Mouse (Mus musculus) liver, adult 2 months (tissue): ENCODE results near the gene Cldn13. TPM values are rescaled to one million over a fixed set of nuclear protein-coding genes. Genes with fewer than 3 reads are reported as not detected.
"Not testable (repeated sequence)": the region's sequence is repeated elsewhere in the genome, so short reads cannot be mapped to it uniquely, and the experiment has no call there.

Experiments used
- DNase-seq: peaks from one replicate; pipeline ENCODE4 v3.0.0-alpha.2; 2011; ENCODE audit warnings: low read depth, low spot score; ENCODE audit errors: extremely low read depth
- H3K27ac ChIP-seq: fragments of 200-500 bp; replicated peaks from 2 replicates; pipeline ENCODE4 v1.5.1; 2012; ENCODE audit warnings: low read depth, mild to moderate bottlenecking, control low read depth, inconsistent platforms, low read length; ENCODE audit not compliant: insufficient read depth
- H3K27me3 ChIP-seq: fragments of 200-500 bp; 2 replicates; pipeline ENCODE4 v1.6.1; 2012; ENCODE audit warnings: mild to moderate bottlenecking, moderate library complexity, low read length, inconsistent platforms; ENCODE audit not compliant: control insufficient read depth, insufficient read depth
- H3K36me3 ChIP-seq: fragments of 200-500 bp; 2 replicates; pipeline ENCODE4 v1.6.1; 2012; ENCODE audit warnings: low read length, inconsistent platforms; ENCODE audit not compliant: control insufficient read depth, insufficient read depth
- H3K4me1 ChIP-seq: fragments of 200-500 bp; 2 replicates; pipeline ENCODE4 v1.6.1; 2011; ENCODE audit warnings: low read length; ENCODE audit not compliant: control insufficient read depth, insufficient read depth
- H3K4me3 ChIP-seq: fragments of 200-500 bp; 2 replicates; pipeline ENCODE4 v1.5.1; 2011; ENCODE audit warnings: low read depth, mild to moderate bottlenecking, control low read depth, low read length, moderate library complexity; ENCODE audit not compliant: insufficient read depth
- H3K79me2 ChIP-seq: fragments of 200-500 bp; 2 replicates; pipeline ENCODE4 v1.6.1; 2012; ENCODE audit warnings: inconsistent platforms, mild to moderate bottlenecking, low read length, moderate library complexity; ENCODE audit not compliant: control insufficient read depth, insufficient read depth
- H3K9ac ChIP-seq: fragments of 200-500 bp; 2 replicates; pipeline ENCODE4 v1.6.1; 2012; ENCODE audit warnings: low read depth, mild to moderate bottlenecking, control low read depth, inconsistent platforms, low read length
- CTCF ChIP-seq: fragments of 200-500 bp; IDR thresholded peaks from 2 replicates; pipeline ENCODE4 v1.5.1; 2011; ENCODE audit warnings: low read depth, low read length, control low read depth
- POLR2A ChIP-seq: fragments of 200-500 bp; IDR thresholded peaks from 2 replicates; pipeline ENCODE4 v1.6.1; 2011; ENCODE audit warnings: low read length, control low read depth; ENCODE audit not compliant: insufficient read depth; ENCODE audit errors: extremely low read depth
- WGBS: fragments of 180-500 bp; shearing (Covaris S2); methylation state at CpG from one replicate; pipeline ENCODE4 v1.1.7; 2018; 5-methylcytosine and 5-hydroxymethylcytosine counted together
- polyA plus RNA-seq: library from polyadenylated mRNA; depleted of rRNA; stranded (reverse); fragments of >200 nt; gene quantifications from 2 replicates; pipeline ENCODE4 v1.2.3, GENCODE M21; 2012
- total RNA-seq: library from RNA; depleted of rRNA; stranded (reverse); fragments of >200 nt; gene quantifications from 2 replicates; pipeline ENCODE4 v1.2.3, GENCODE M21; 2014

Cldn13 gene
- total and polyA plus RNA-seq, 2 experiments: not detected

- H3K36me3 ChIP-seq: no peaks in the 10 kb centered on the region
- H3K79me2 ChIP-seq: no peaks in the 10 kb centered on the region
- no peak overlapping the region for H3K27ac ChIP-seq
- DNase-seq: no peak
- H3K4me1 ChIP-seq: peaks cover 7% of the 10 kb centered on the region; the same call in 1 of the 2 replicates
- TF ChIP-seq POLR2A (no peak), CTCF (no peak)
- H3K9ac ChIP-seq: no peak overlapping the region
- H3K27me3 ChIP-seq: no peaks in the 10 kb centered on the region
- no peak overlapping the region for H3K4me3 ChIP-seq
- 89% methylated on average over 3 of the region's 3 CpGs for WGBS
These were observed 23.7 kb upstream of the Cldn13 start for GRCm38 (mm10) chr5:134939069-134939468.

DNA sequence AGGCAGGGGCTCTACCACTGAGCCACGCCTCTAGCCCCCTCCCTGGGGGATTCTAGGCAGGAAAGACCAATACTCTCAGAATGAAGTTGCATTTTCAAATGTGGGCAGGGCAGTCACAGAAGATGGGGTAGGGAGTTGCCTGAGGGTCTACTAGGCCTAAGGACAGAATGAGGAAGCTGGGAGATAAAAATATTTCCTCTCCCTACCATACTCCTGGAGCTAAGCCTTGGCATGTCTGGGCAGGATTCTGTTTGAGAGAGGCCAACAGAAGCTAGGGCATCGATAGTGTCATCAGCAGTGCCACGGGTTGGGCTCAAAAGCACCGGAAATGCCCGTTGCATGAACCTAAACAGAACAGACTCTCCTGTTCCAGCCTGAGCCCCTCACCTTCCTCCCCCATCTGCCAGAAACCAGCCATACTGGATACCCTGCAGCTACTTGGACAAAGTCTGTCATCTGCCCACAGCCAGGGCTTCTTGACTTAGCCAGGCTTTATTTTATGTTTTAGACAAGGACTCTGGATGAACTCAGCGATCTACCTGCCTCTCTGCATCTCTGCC is 21.4 kb upstream of the Cldn13 start:
- Histone ChIP-seq H3K27me3 (no peaks in the 10 kb centered on the region), H3K79me2 (no peaks in the 10 kb centered on the region), H3K36me3 (no peaks in the 10 kb centered on the region), H3K27ac (no peak overlapping the region), H3K4me1 (no peaks in the 10 kb centered on the region), H3K4me3 (no peak overlapping the region), H3K9ac (no peak overlapping the region)
- WGBS: 90% methylated on average over 6 of the region's 6 CpGs
- TF ChIP-seq CTCF: no peak
- TF ChIP-seq POLR2A: no peak
- no peak for DNase-seq

DNA sequence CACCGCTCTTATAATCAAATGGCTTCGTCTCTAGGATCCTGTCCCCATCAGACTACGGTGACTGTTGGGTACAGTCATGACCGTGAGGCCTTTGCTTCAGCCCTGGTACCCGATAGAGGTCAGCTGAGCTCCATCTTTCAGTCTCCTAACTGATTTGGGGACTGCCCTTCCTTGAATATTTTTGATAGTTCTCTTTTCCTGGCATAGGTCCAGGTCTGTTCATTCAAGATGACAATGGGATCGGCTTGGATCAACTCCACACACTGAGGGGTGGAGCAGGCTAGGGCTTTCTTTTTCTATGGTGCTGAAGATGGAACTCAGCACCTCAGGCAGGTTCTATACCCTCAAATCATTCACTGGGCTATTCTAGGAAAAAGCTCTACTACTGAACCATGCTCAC is 20.7 kb upstream of the Cldn13 start:
- no peak overlapping the region for H3K27ac ChIP-seq

DNA sequence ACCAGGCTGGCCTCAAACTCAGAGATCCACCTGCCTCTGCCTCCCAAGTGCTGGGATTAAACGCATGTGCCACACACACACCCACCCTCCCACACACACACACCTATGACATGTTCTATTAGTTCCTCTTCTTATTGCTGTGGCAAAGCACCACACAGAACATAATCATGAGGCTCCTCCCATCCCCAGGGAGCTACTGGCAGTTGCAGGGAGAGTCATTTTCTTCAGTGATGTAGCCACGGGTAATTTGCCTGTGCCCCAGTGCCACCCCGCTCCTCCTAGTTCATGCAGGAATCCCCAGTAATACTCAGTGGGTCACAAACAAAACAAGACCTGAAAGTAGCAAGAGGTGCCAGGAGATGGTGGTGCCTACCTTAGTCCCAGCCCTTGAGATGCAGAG is 19.3 kb upstream of the Cldn13 start:
- no peak for DNase-seq
- no peak overlapping the region for H3K27ac ChIP-seq

More for the DNA sequence above, 20.7 kb upstream of the Cldn13 start:
- 98% methylated on average over 6 of the region's 6 CpGs for WGBS
- Histone ChIP-seq H3K9ac (no peak overlapping the region), H3K4me1 (no peaks in the 10 kb centered on the region), H3K27me3 (no peaks in the 10 kb centered on the region), H3K36me3 (no peaks in the 10 kb centered on the region), H3K4me3 (no peak overlapping the region), H3K79me2 (no peaks in the 10 kb centered on the region)
- no peak for DNase-seq
- TF ChIP-seq POLR2A (no peak), CTCF (no peak)

GRCm38 (mm10) chr5:134933686-134934085 is 18.4 kb upstream of the Cldn13 start:
- H3K27me3 ChIP-seq, DNase-seq, H3K36me3 ChIP-seq, H3K4me1 ChIP-seq, H3K9ac ChIP-seq, H3K79me2 ChIP-seq, H3K4me3 ChIP-seq, H3K27ac ChIP-seq: not testable (repeated sequence)
- WGBS: 92% methylated on average over 5 of the region's 5 CpGs

More for the DNA sequence above, 19.3 kb upstream of the Cldn13 start:
- Histone ChIP-seq H3K4me1 (no peaks in the 10 kb centered on the region), H3K4me3 (no peak overlapping the region), H3K79me2 (no peaks in the 10 kb centered on the region), H3K9ac (no peak overlapping the region), H3K27me3 (no peaks in the 10 kb centered on the region), H3K36me3 (no peaks in the 10 kb centered on the region)
- 92% methylated on average over 3 of the region's 3 CpGs for WGBS
- no peak for TF ChIP-seq CTCF
- TF ChIP-seq POLR2A: no peak

- H3K36me3 ChIP-seq: no peaks in the 10 kb centered on the region
- no peak overlapping the region for H3K9ac ChIP-seq
- 86% methylated on average over 8 of the region's 8 CpGs for WGBS
- H3K79me2 ChIP-seq: no peaks in the 10 kb centered on the region
- no peaks in the 10 kb centered on the region for H3K4me1 ChIP-seq
- no peak for DNase-seq
- no peaks in the 10 kb centered on the region for H3K27me3 ChIP-seq
- TF ChIP-seq POLR2A (no peak), CTCF (no peak)
- no peak overlapping the region for H3K4me3 ChIP-seq
- no peak overlapping the region for H3K27ac ChIP-seq
These were observed 18.0 kb upstream of the Cldn13 start for GRCm38 (mm10) chr5:134933281-134933680.
